24 mouse cellular contexts compared by ENCODE assay signal in the genomic region with DNA sequence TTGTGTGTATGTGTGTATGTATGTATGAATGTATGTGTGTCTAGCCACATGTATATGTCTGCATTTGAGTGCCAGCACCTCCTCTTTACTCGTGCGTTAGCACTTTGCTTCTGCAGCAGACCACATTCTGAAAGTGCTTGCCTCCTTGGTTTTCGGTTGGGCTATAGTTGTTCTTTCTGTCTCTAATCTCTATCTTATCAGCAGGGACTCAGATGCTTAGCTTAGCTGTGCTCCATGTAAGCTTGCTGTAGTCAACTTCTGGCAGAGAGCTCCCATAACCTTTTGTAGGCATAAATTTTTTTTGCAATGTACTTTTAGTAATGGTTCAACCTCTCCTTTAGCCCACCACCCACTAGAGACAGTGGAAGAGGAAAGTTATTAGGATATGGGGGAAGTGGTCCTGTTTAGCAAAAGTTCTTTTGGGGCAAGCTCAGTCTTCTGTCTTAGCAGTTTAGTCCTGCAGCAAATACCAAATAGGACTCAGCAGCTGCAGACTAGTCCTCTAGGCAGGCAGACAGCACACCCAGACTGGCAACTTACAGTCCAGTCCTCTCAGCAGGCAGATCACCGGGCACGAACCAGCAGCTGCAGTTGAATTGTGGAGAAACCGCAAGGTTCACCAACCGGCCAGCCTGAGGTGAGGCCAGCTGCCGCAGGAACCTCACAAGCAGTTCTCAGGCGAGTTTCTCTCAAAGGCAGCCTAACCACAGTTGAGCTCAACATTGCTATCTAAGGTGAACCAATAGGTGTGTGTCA. TPM values are rescaled to one million over a fixed set of nuclear protein-coding genes. Genes with fewer than 3 reads are reported as not detected.
DNase-seq lines count a peak whose midpoint lies in the region; ATAC-seq and TF ChIP-seq lines count a peak whose summit lies in the region.
"Had no signal": no experiment of that assay in that cellular context is flagged by ENCODE, and none has a peak within 500 bp of the region (broad histone marks: within the 10 kb centered on the region; RNA-seq: fewer than 3 reads in every experiment).

No protein-coding gene starts in this region.

- no peak overlapping the region for H3K9ac ChIP-seq in liver, embryonic 13.5 days
- H3K9ac ChIP-seq in liver, embryonic 11.5 days (ENCODE audit: low read depth, low read length): no peak overlapping the region
- H3K9ac ChIP-seq in forebrain, postnatal 0 days: no peak overlapping the region
- H3K9ac ChIP-seq: embryonic facial prominence, embryonic 12.5 days; forebrain, embryonic 13.5 days; forebrain, embryonic 15.5 days had no signal

- 0 out of 2 replicates have a peak, but pooled peaks cover 5% of the 10 kb centered on the region for H3K4me1 ChIP-seq in liver, embryonic 13.5 days (replicated peaks)
- no peaks in the 10 kb centered on the region for H3K4me1 ChIP-seq in liver, embryonic 11.5 days (replicated peaks; ENCODE audit: control insufficient read depth, insufficient read depth, low read length)
- no peaks in the 10 kb centered on the region for H3K4me1 ChIP-seq in forebrain, postnatal 0 days (ENCODE audit: insufficient read depth)
- H3K4me1 ChIP-seq: embryonic facial prominence, embryonic 10.5 days; embryonic facial prominence, embryonic 12.5 days; forebrain, embryonic 13.5 days; forebrain, embryonic 15.5 days had no signal

- peaks cover 51% of the 10 kb centered on the region for H3K36me3 ChIP-seq in liver, embryonic 13.5 days
- peaks cover 15% of the 10 kb centered on the region for H3K36me3 ChIP-seq in liver, embryonic 11.5 days (ENCODE audit: control insufficient read depth, insufficient read depth, low read length)
- peaks cover 58% of the 10 kb centered on the region for H3K36me3 ChIP-seq in forebrain, postnatal 0 days (ENCODE audit: insufficient read depth)

- H3K4me3 ChIP-seq in liver, embryonic 13.5 days (replicated peaks): no peak overlapping the region
- H3K4me3 ChIP-seq in liver, embryonic 11.5 days (ENCODE audit: low read depth, low read length): no peak overlapping the region
- H3K4me3 ChIP-seq in forebrain, postnatal 0 days (ENCODE audit: low read depth, low read length): no peak overlapping the region
- H3K4me3 ChIP-seq: embryonic facial prominence, embryonic 10.5 days; embryonic facial prominence, embryonic 12.5 days; forebrain, embryonic 13.5 days; forebrain, embryonic 15.5 days had no signal

- ATAC-seq in liver, embryonic 13.5 days (ENCODE audit: low read depth): 0 out of 2 replicates have a peak, but pooled peaks have one; percentile 47
- ATAC-seq in liver, embryonic 11.5 days (replicated peaks; ENCODE audit: low FRiP score): no peak
- peak; percentile 71 for ATAC-seq in megakaryocyte progenitor cell, adult 5-6 weeks (replicated peaks; ENCODE audit: poor library complexity)
- no peak for ATAC-seq in forebrain, postnatal 0 days
- ATAC-seq: CD4-positive, CD25-positive, alpha-beta regulatory T cell, adult 4 months; forebrain, embryonic 13.5 days; forebrain, embryonic 15.5 days had no signal

- no peak overlapping the region for H3K27ac ChIP-seq in liver, embryonic 13.5 days
- no peak overlapping the region for H3K27ac ChIP-seq in liver, embryonic 11.5 days (ENCODE audit: low read depth, low read length)
- no peak overlapping the region for H3K27ac ChIP-seq in forebrain, postnatal 0 days (ENCODE audit: low read depth, low read length)
- H3K27ac ChIP-seq: embryonic facial prominence, embryonic 10.5 days; embryonic facial prominence, embryonic 12.5 days; forebrain, embryonic 13.5 days; forebrain, embryonic 15.5 days had no signal

- H3K9me3 ChIP-seq in liver, embryonic 13.5 days (replicated peaks): no peaks in the 10 kb centered on the region
- H3K9me3 ChIP-seq in liver, embryonic 11.5 days (ENCODE audit: control insufficient read depth, low read length): no peaks in the 10 kb centered on the region
- no peaks in the 10 kb centered on the region for H3K9me3 ChIP-seq in forebrain, postnatal 0 days (ENCODE audit: low read length)
- H3K9me3 ChIP-seq: embryonic facial prominence, embryonic 10.5 days; embryonic facial prominence, embryonic 12.5 days; forebrain, embryonic 13.5 days; forebrain, embryonic 15.5 days; G1E had no signal

- 64% methylated on average over 9 of the region's 9 CpGs for WGBS in liver, embryonic 13.5 days (ENCODE audit: insufficient replicate concordance)
- 73% methylated on average over 9 of the region's 9 CpGs for WGBS in liver, embryonic 11.5 days
- 93% methylated on average over 9 of the region's 9 CpGs for WGBS in forebrain, postnatal 0 days

- DNase-seq in heart, adult 11 months: peak; percentile 63
- DNase-seq in heart, postnatal 25 days (ENCODE audit: low spot score): no peak
- no peak for DNase-seq in liver, embryonic 13.5 days
- DNase-seq in liver, embryonic 11.5 days (ENCODE audit: low spot score): no peak
- no peak for DNase-seq in forebrain, postnatal 0 days
- DNase-seq in lung, postnatal 10 days: no peak
- DNase-seq: adrenal gland, adult 2 months; adrenal gland, postnatal 10 days; adrenal gland, postnatal 25 days; B cell, adult 2 months; cerebellum, adult 11 months; cerebellum, adult 18-20 months; cerebellum, adult 8-10 months; cerebellum, adult 9-11 months; cerebellum, postnatal 14 days; cerebellum, postnatal 36 days had no signal

- no peaks in the 10 kb centered on the region for H3K27me3 ChIP-seq in liver, embryonic 13.5 days
- no peaks in the 10 kb centered on the region for H3K27me3 ChIP-seq in liver, embryonic 11.5 days (replicated peaks; ENCODE audit: control insufficient read depth, insufficient read depth, low read length)
- no peaks in the 10 kb centered on the region for H3K27me3 ChIP-seq in forebrain, postnatal 0 days (ENCODE audit: insufficient read depth, low read length)
- H3K27me3 ChIP-seq: CH12.LX; embryonic facial prominence, embryonic 12.5 days; forebrain, embryonic 13.5 days; forebrain, embryonic 15.5 days had no signal

- TF ChIP-seq CTCF in forebrain, postnatal 0 days (IDR thresholded peaks at IDR 0.05; ENCODE audit: low read depth): no peak

- intact Hi-C loops in heart, postnatal 25 days (cut with DNase I): no loop called here

- no peak overlapping the region for H3K4me2 ChIP-seq in liver, embryonic 13.5 days
- no peak overlapping the region for H3K4me2 ChIP-seq in liver, embryonic 11.5 days
- H3K4me2 ChIP-seq in forebrain, postnatal 0 days (ENCODE audit: low read depth): no peak overlapping the region
- H3K4me2 ChIP-seq: embryonic facial prominence, embryonic 12.5 days; forebrain, embryonic 13.5 days; forebrain, embryonic 15.5 days had no signal

RNA-seq across cellular contexts. Expression of a gene that starts 36.8 kb away (rescaled TPM):
- total RNA-seq in heart, postnatal 25 days (2021): 1 to 10 TPM; 1.0 to 1.3 TPM
- polyA plus RNA-seq in liver, embryonic 13.5 days (2015; fragmentation: Nextera tagmentation; extraction: Ambion mirVana): 0.68 and 0.95 TPM in 2 replicates
- polyA plus RNA-seq in liver, embryonic 11.5 days (2014; fragmentation: Nextera tagmentation; extraction: Ambion mirVana): 2.4 and 2.8 TPM in 2 replicates
- 6.2 and 7.3 TPM in 2 replicates for total RNA-seq in megakaryocyte progenitor cell, adult 5-6 weeks (2015)
- total RNA-seq in megakaryocyte progenitor cell, adult 5-6 weeks (2017): 10.3 and 12.8 TPM in 2 replicates
- 9.2 and 12.4 TPM in 2 replicates for total RNA-seq in forebrain, postnatal 0 days (2014; rRNA removed)
- polyA plus RNA-seq in forebrain, postnatal 0 days (2015; fragmentation: Nextera tagmentation; extraction: Ambion mirVana): 2.1 and 2.8 TPM in 2 replicates

RNA-seq across cellular contexts. Expression of a gene that starts 37.1 kb away (rescaled TPM):
- total RNA-seq in heart, postnatal 25 days (2021): 1 to 10 TPM; 3.7 to 4.4 TPM
- polyA plus RNA-seq in liver, embryonic 13.5 days (2015; fragmentation: Nextera tagmentation; extraction: Ambion mirVana): 18.8 and 26.6 TPM in 2 replicates
- 45.3 and 54.7 TPM in 2 replicates for polyA plus RNA-seq in liver, embryonic 11.5 days (2014; fragmentation: Nextera tagmentation; extraction: Ambion mirVana)
- total RNA-seq in megakaryocyte progenitor cell, adult 5-6 weeks (2015): 11.1 and 14.2 TPM in 2 replicates
- total RNA-seq in megakaryocyte progenitor cell, adult 5-6 weeks (2017): 37.3 and 55.9 TPM in 2 replicates
- 103 and 107 TPM in 2 replicates for total RNA-seq in forebrain, postnatal 0 days (2014; rRNA removed)
- 59.6 and 75.6 TPM in 2 replicates for polyA plus RNA-seq in forebrain, postnatal 0 days (2015; fragmentation: Nextera tagmentation; extraction: Ambion mirVana)

Comparison
In these comparisons a context has a peak if more than half of its experiments do, and no peak if none do; other contexts are left out.
1. ATAC-seq: peak in liver, embryonic 13.5 days (single experiment) and megakaryocyte progenitor cell, adult 5-6 weeks (single experiment); none in liver, embryonic 11.5 days (single experiment) and forebrain, postnatal 0 days (single experiment).